Mouse (Mus musculus) intestine, embryonic 14.5 days (tissue): ENCODE data around the gene Cldn10. TPM values are rescaled to one million over a fixed set of nuclear protein-coding genes. Genes with fewer than 3 reads are reported as not detected.

Experiments
- ATAC-seq: fragments of 200-750 bp; cut with Nextera tagmentation; replicated peaks from 2 replicates; pipeline ENCODE4 v1.8.0; 2017; ENCODE audit warnings: low read depth, moderate number of reproducible peaks, moderate TSS enrichment, moderate library complexity; ENCODE audit not compliant: low FRiP score, low TSS enrichment
- DNase-seq: peaks from one replicate; pipeline ENCODE4 v3.0.0-alpha.2; 2018; ENCODE audit warnings: low spot score
- H3K27ac ChIP-seq: fragments of 300-500 bp; sonication (generic); 2 replicates; pipeline ENCODE4 v1.5.1; 2014; ENCODE audit warnings: low read depth, mild to moderate bottlenecking, control low read depth
- H3K27me3 ChIP-seq: fragments of 300-500 bp; sonication (generic); replicated peaks from 2 replicates; pipeline ENCODE4 v1.6.1; 2014; ENCODE audit warnings: low read length, control low read depth; ENCODE audit not compliant: control insufficient read depth, insufficient read depth
- H3K36me3 ChIP-seq: fragments of 300-500 bp; sonication (generic); 2 replicates; pipeline ENCODE4 v1.6.1; 2014; ENCODE audit warnings: low read length, control low read depth; ENCODE audit not compliant: control insufficient read depth, insufficient read depth
- H3K4me1 ChIP-seq: fragments of 300-500 bp; sonication (generic); replicated peaks from 2 replicates; pipeline ENCODE4 v1.6.1; 2014; ENCODE audit warnings: low read length, control low read depth, mixed read lengths; ENCODE audit not compliant: control insufficient read depth, insufficient read depth
- H3K4me2 ChIP-seq: fragments of 300-500 bp; sonication (generic); 2 replicates; pipeline ENCODE4 v1.6.1; 2014; ENCODE audit warnings: low read length
- H3K4me3 ChIP-seq: fragments of 300-500 bp; sonication (generic); 2 replicates; pipeline ENCODE4 v1.5.1; 2014; ENCODE audit warnings: low read depth, low read length, control low read depth, mixed read lengths
- H3K9ac ChIP-seq: fragments of 300-500 bp; sonication (generic); 2 replicates; pipeline ENCODE4 v1.6.1; 2014; ENCODE audit warnings: mild to moderate bottlenecking, low read length
- H3K9me3 ChIP-seq: fragments of 300-500 bp; sonication (generic); 2 replicates; pipeline ENCODE4 v1.6.1; 2016; ENCODE audit warnings: low read length, control low read depth; ENCODE audit not compliant: control insufficient read depth
- WGBS: fragments of 180-500 bp; shearing (Covaris S2); extraction: QIAGEN DNeasy Blood & Tissue Kit; methylation state at CpG from one replicate; pipeline ENCODE4 v1.1.7; 2014; 5-methylcytosine and 5-hydroxymethylcytosine counted together
- polyA plus RNA-seq: library from polyadenylated mRNA; unstranded; fragments of >200 nt; fragmentation: Nextera tagmentation; extraction: Ambion mirVana; gene quantifications from 2 replicates; pipeline ENCODE4 v1.2.1, GENCODE M21; 2014

Cldn10 gene
- polyA plus RNA-seq, 1 experiment from 2014 or later, result 14.2 TPM

- Histone ChIP-seq H3K9me3 (no peaks in the 10 kb centered on the region), H3K4me3 (no peak overlapping the region), H3K4me2 (no peak overlapping the region), H3K27ac (no peak overlapping the region), H3K27me3 (no peaks in the 10 kb centered on the region), H3K36me3 (peaks cover 49% of the 10 kb centered on the region), H3K9ac (no peak overlapping the region), H3K4me1 (no peaks in the 10 kb centered on the region)
- DNase-seq (peak; percentile 81), ATAC-seq (peak; percentile 53)
- WGBS, result 54% methylated on average over 29 of the region's 29 CpGs
Measured at GRCm38 (mm10) chr14:118910332-118911222, 122.9 kb downstream of the Cldn10 start.

DNA sequence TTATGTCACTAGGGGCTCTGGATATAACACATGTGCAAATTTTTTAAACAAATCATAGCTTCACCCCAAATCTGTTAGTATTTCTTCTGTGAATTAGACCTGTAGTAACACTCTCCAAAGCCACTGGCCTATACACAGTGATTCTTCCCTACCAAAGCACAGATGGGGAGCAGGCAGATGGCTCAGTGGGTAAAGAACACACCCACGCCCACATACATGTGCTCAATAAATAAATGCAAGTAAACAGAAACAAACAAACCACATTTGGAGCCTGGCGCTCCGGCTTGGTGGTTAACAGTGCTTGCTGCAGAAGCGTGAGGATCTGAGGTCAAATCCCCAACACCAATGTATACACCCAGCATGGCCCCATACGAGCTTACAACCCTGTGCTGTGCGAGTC is 123.8 kb downstream of the Cldn10 start:
- H3K27ac ChIP-seq, result no peak overlapping the region
- WGBS, result 89% methylated on average over 6 of the region's 6 CpGs
- no peak for DNase-seq
- H3K4me3 ChIP-seq, result no peak overlapping the region
- no peak for ATAC-seq
- H3K9ac ChIP-seq, result no peak overlapping the region
- no peaks in the 10 kb centered on the region for H3K27me3 ChIP-seq
- peaks cover 46% of the 10 kb centered on the region for H3K36me3 ChIP-seq
- H3K4me1 ChIP-seq, result no peaks in the 10 kb centered on the region
- no peak overlapping the region for H3K4me2 ChIP-seq
- no peaks in the 10 kb centered on the region for H3K9me3 ChIP-seq

DNA sequence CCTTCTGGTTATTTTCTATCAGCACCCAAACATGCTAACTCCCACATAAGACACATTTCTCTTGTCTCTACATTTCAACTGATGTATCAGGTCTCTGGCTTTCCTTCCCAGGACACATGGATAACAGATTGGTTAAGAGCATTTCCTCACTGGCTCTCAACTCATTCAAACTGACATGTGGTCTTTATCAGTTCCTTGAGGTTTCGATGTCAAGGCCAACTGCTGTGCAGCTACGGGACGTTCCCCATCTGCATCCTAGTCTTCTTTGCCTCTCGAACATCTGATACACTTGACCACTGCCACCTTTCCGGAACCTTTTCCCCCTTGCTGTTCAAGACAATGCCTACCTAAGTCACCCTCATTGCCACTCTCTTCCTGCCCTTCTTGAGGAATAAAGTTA is 125.9 kb downstream of the Cldn10 start:
- no peak overlapping the region for H3K9ac ChIP-seq
- no peak overlapping the region for H3K4me2 ChIP-seq
- no peak for DNase-seq
- no peak overlapping the region for H3K4me3 ChIP-seq
- H3K4me1 ChIP-seq, result no peaks in the 10 kb centered on the region
- H3K9me3 ChIP-seq, result no peaks in the 10 kb centered on the region
- H3K36me3 ChIP-seq, result peaks cover 39% of the 10 kb centered on the region
- no peak for ATAC-seq
- WGBS, result 82% methylated on average over 5 of the region's 5 CpGs
- H3K27me3 ChIP-seq, result no peaks in the 10 kb centered on the region
- H3K27ac ChIP-seq, result no peak overlapping the region

GRCm38 (mm10) chr14:118919025-118919424 is 131.3 kb downstream of the Cldn10 start:
- no peaks in the 10 kb centered on the region for H3K9me3 ChIP-seq
- no peak overlapping the region for H3K9ac ChIP-seq
- no peak overlapping the region for H3K27ac ChIP-seq
- H3K36me3 ChIP-seq, result peaks cover 20% of the 10 kb centered on the region; the same call in 1 of the 2 replicates
- no peak overlapping the region for H3K4me3 ChIP-seq
- H3K27me3 ChIP-seq, result no peaks in the 10 kb centered on the region
- DNase-seq (no peak), ATAC-seq (no peak)
- H3K4me2 ChIP-seq, result no peak overlapping the region
- 54% methylated on average over 8 of the region's 8 CpGs for WGBS
- peaks cover 19% of the 10 kb centered on the region for H3K4me1 ChIP-seq

DNA sequence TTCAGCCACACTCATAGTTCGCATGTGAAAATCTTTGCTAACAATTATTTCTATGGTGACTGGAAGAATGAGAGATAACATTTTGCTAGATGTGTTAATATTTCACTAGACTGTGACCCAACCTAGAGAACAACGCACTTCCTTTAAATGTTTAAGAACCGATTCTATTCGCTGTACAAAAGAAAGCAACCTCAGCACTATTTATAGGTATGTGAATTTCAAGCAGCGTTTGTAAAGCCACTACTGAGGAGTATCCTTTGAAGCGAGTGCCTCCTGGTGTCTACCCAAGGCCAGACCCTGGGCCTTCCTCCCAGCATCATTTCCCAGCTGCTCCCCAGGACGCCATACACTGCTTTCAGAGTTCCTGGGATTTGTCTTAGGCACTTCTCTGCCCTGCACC is 132.9 kb downstream of the Cldn10 start:
- Histone ChIP-seq H3K36me3 (peaks cover 15% of the 10 kb centered on the region; the same call in 1 of the 2 replicates), H3K9ac (no peak overlapping the region), H3K4me2 (no peak overlapping the region), H3K27me3 (no peaks in the 10 kb centered on the region), H3K4me1 (peaks cover 20% of the 10 kb centered on the region), H3K27ac (no peak overlapping the region), H3K9me3 (no peaks in the 10 kb centered on the region), H3K4me3 (no peak overlapping the region)
- ATAC-seq (no peak), DNase-seq (no peak)
- WGBS, result 47% methylated on average over 7 of the region's 7 CpGs

DNA sequence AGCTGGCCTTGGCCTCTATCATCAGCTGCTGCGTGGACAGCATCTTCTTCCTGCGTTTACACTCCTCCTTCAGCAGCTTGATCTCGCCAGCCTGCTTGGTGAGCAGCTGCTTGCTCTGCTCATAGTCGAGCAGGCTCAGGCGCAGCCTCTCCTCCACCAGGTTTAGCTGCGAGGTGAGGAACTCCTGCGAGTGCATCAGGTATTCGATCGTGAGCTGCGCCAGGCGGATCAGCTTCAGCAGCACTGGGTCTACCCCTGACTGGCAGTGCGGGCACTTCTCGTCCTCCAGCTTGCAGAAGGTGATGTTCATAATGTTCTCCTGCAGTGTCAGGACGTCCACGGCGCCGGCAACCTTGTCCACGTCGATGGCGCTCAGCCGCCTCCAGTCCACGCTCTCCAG is 134.5 kb downstream of the Cldn10 start:
- H3K4me1 ChIP-seq, result peaks cover 24% of the 10 kb centered on the region
- 23% methylated on average over 22 of the region's 22 CpGs for WGBS
- peak overlapping the region; percentile 83 for H3K4me2 ChIP-seq
- no peak overlapping the region for H3K27ac ChIP-seq
- peak overlapping the region; percentile 38 for H3K4me3 ChIP-seq
- no peaks in the 10 kb centered on the region for H3K27me3 ChIP-seq
- peaks cover 4% of the 10 kb centered on the region; the same call in 1 of the 2 replicates for H3K36me3 ChIP-seq
- DNase-seq, result peak; percentile 71
- H3K9me3 ChIP-seq, result no peaks in the 10 kb centered on the region
- peak overlapping the region; percentile 35 for H3K9ac ChIP-seq
- no peak for ATAC-seq

DNA sequence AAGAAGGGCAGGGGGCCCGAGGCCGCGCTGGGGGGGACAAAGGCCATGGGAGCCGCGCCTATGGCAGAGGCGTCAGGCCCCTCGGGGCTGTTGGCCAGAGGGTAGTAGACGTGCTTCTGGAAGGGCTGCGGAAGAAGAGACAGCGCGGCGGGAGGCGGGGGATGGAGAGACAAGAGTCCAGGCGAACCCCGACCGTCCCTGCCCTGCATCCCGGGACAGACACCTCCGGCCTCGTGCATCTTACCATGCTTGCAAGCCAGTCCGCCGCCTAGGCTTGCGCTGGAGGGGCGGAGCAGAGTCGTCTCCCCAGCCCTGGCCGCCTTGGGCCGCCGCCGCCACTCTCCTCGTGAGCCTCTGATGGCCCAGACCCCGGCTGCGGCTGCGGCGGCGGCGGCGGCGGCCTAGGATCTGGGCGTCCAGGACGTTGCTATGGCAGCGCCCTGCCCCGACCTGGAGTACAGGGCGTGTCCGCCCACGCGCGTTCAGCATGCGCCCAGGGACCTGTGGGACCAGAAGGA is 135.0 kb downstream of the Cldn10 start:
- under 1% methylated on average over 43 of the region's 47 CpGs for WGBS
- H3K4me3 ChIP-seq, result peak overlapping the region; percentile 38
- peaks cover 24% of the 10 kb centered on the region for H3K4me1 ChIP-seq
- no peaks in the 10 kb centered on the region; the same call in 1 of the 2 replicates for H3K36me3 ChIP-seq
- peak; percentile 71 for DNase-seq
- H3K4me2 ChIP-seq, result peak overlapping the region; percentile 83
- H3K9ac ChIP-seq, result peak overlapping the region; percentile 35
- no peak for ATAC-seq
- H3K27ac ChIP-seq, result no peak overlapping the region
- no peaks in the 10 kb centered on the region for H3K9me3 ChIP-seq
- H3K27me3 ChIP-seq, result no peaks in the 10 kb centered on the region
